ENCODE assay signal across 11 mouse cellular contexts in genomic region chr1:39312345-39312967, GRCm38 (mm10). TPM values are rescaled to one million over a fixed set of nuclear protein-coding genes. Genes with fewer than 3 reads are reported as not detected.
DNase-seq lines count a peak whose midpoint lies in the region; ATAC-seq and TF ChIP-seq lines count a peak whose summit lies in the region.
"Had no signal": no experiment of that assay in that cellular context is flagged by ENCODE, and none has a peak within 500 bp of the region (broad histone marks: within the 10 kb centered on the region; RNA-seq: fewer than 3 reads in every experiment).

No protein-coding gene starts in this region.

- peaks cover 5% of the 10 kb centered on the region; the same call in 1 of the 2 replicates for H3K4me1 ChIP-seq in lung, postnatal 0 days (ENCODE audit: insufficient read depth, low read depth, low read length)
- H3K4me1 ChIP-seq in embryonic facial prominence, embryonic 13.5 days: peaks cover 37% of the 10 kb centered on the region
- H3K4me1 ChIP-seq in hindbrain, embryonic 14.5 days (replicated peaks; ENCODE audit: control insufficient read depth, insufficient read depth, low read length): no peaks in the 10 kb centered on the region; the same call in 1 of the 2 replicates
- peaks cover 15% of the 10 kb centered on the region for H3K4me1 ChIP-seq in neural tube, embryonic 15.5 days
- no peaks in the 10 kb centered on the region for H3K4me1 ChIP-seq in liver, embryonic 12.5 days

- no peaks in the 10 kb centered on the region for H3K9me3 ChIP-seq in lung, postnatal 0 days (ENCODE audit: low read length)
- no peaks in the 10 kb centered on the region for H3K9me3 ChIP-seq in embryonic facial prominence, embryonic 13.5 days
- no peaks in the 10 kb centered on the region for H3K9me3 ChIP-seq in hindbrain, embryonic 14.5 days (ENCODE audit: control insufficient read depth, low read length)
- no peaks in the 10 kb centered on the region for H3K9me3 ChIP-seq in neural tube, embryonic 15.5 days (replicated peaks)
- no peaks in the 10 kb centered on the region for H3K9me3 ChIP-seq in liver, embryonic 12.5 days (replicated peaks)

- no peaks in the 10 kb centered on the region for H3K36me3 ChIP-seq in lung, postnatal 0 days (ENCODE audit: insufficient read depth, low read length)
- no peaks in the 10 kb centered on the region for H3K36me3 ChIP-seq in embryonic facial prominence, embryonic 13.5 days
- H3K36me3 ChIP-seq in hindbrain, embryonic 14.5 days (replicated peaks; ENCODE audit: control insufficient read depth, insufficient read depth): no peaks in the 10 kb centered on the region
- no peaks in the 10 kb centered on the region for H3K36me3 ChIP-seq in neural tube, embryonic 15.5 days
- no peaks in the 10 kb centered on the region for H3K36me3 ChIP-seq in liver, embryonic 12.5 days

- no peak for TF ChIP-seq EP300 in lung, postnatal 0 days (IDR thresholded peaks at IDR 0.05)

- no peak overlapping the region for H3K4me3 ChIP-seq in lung, postnatal 0 days (ENCODE audit: low read depth, low read length)
- no peak overlapping the region for H3K4me3 ChIP-seq in embryonic facial prominence, embryonic 13.5 days
- no peak overlapping the region for H3K4me3 ChIP-seq in hindbrain, embryonic 14.5 days (replicated peaks; ENCODE audit: low read length)
- no peak overlapping the region for H3K4me3 ChIP-seq in neural tube, embryonic 15.5 days (replicated peaks)
- H3K4me3 ChIP-seq in liver, embryonic 12.5 days: no peak overlapping the region

- intact Hi-C loops in left cerebral cortex, postnatal 14 days (cut with DNase I): no loop called here

- peak overlapping the region; percentile 21; the same call in 1 of the 2 replicates for H3K27ac ChIP-seq in lung, postnatal 0 days (ENCODE audit: low read length)
- H3K27ac ChIP-seq in embryonic facial prominence, embryonic 13.5 days: peak overlapping the region; percentile 73
- no peak overlapping the region for H3K27ac ChIP-seq in hindbrain, embryonic 14.5 days
- H3K27ac ChIP-seq in neural tube, embryonic 15.5 days (replicated peaks): peak overlapping the region; percentile 56
- no peak overlapping the region for H3K27ac ChIP-seq in liver, embryonic 12.5 days

- DNase-seq in lung, postnatal 0 days (ENCODE audit: low spot score): no peak
- no peak for DNase-seq in lung, postnatal 10 days
- DNase-seq in hindbrain, embryonic 14.5 days (ENCODE audit: low spot score): no peak
- no peak for DNase-seq in left cerebral cortex, postnatal 14 days (ENCODE audit: low spot score in 2 of 2)
- DNase-seq in cerebellum, adult 18-20 months: no peak
- DNase-seq: kidney, postnatal 25 days; left cerebral cortex, postnatal 4 days; lung, postnatal 36 days had no signal

- no peak overlapping the region for H3K4me2 ChIP-seq in lung, postnatal 0 days (replicated peaks; ENCODE audit: low read depth, low read length)
- peak overlapping the region; percentile 45 for H3K4me2 ChIP-seq in embryonic facial prominence, embryonic 13.5 days
- H3K4me2 ChIP-seq in hindbrain, embryonic 14.5 days (replicated peaks): peak overlapping the region; percentile 29
- H3K4me2 ChIP-seq in neural tube, embryonic 15.5 days: peak overlapping the region; percentile 34
- no peak overlapping the region for H3K4me2 ChIP-seq in liver, embryonic 12.5 days

- 85% methylated on average over 25 of the region's 25 CpGs for WGBS in lung, postnatal 0 days
- 21% methylated on average over 25 of the region's 25 CpGs for WGBS in embryonic facial prominence, embryonic 13.5 days
- WGBS in hindbrain, embryonic 14.5 days: 51% methylated on average over 25 of the region's 25 CpGs
- WGBS in neural tube, embryonic 15.5 days: 27% methylated on average over 25 of the region's 25 CpGs
- 79% methylated on average over 25 of the region's 25 CpGs for WGBS in liver, embryonic 12.5 days (ENCODE audit: insufficient replicate concordance)

- no peaks in the 10 kb centered on the region for H3K27me3 ChIP-seq in lung, postnatal 0 days (replicated peaks; ENCODE audit: insufficient read depth, low read length)
- peaks cover 25% of the 10 kb centered on the region for H3K27me3 ChIP-seq in embryonic facial prominence, embryonic 13.5 days
- H3K27me3 ChIP-seq in hindbrain, embryonic 14.5 days (ENCODE audit: control insufficient read depth, insufficient read depth, low read length): no peaks in the 10 kb centered on the region; the same call in 1 of the 2 replicates
- no peaks in the 10 kb centered on the region for H3K27me3 ChIP-seq in neural tube, embryonic 15.5 days (replicated peaks)
- no peaks in the 10 kb centered on the region for H3K27me3 ChIP-seq in liver, embryonic 12.5 days (replicated peaks)

- TF ChIP-seq CTCF in lung, postnatal 0 days (IDR thresholded peaks at IDR 0.05): no peak

- H3K9ac ChIP-seq in lung, postnatal 0 days (replicated peaks; ENCODE audit: low read depth): no peak overlapping the region
- no peak overlapping the region for H3K9ac ChIP-seq in embryonic facial prominence, embryonic 13.5 days
- no peak overlapping the region for H3K9ac ChIP-seq in hindbrain, embryonic 14.5 days
- no peak overlapping the region for H3K9ac ChIP-seq in neural tube, embryonic 15.5 days (replicated peaks)
- no peak overlapping the region for H3K9ac ChIP-seq in liver, embryonic 12.5 days

- no peak for ATAC-seq in lung, postnatal 0 days
- ATAC-seq in embryonic facial prominence, embryonic 13.5 days (ENCODE audit: insufficient number of reproducible peaks, insufficient read depth, low FRiP score, low TSS enrichment, low read depth): peak; percentile 66; the same call in 1 of the 2 replicates
- ATAC-seq in hindbrain, embryonic 14.5 days (ENCODE audit: low FRiP score): peak; percentile 21; the same call in 1 of the 2 replicates
- peak; percentile 67 for ATAC-seq in neural tube, embryonic 15.5 days (ENCODE audit: low FRiP score)
- no peak for ATAC-seq in liver, embryonic 12.5 days

RNA-seq across cellular contexts. Expression of gene Rpl31, which starts 55.2 kb away (rescaled TPM):
- 379 and 423 TPM in 2 replicates for polyA plus RNA-seq in lung, postnatal 0 days (2015; fragmentation: Nextera tagmentation; extraction: Ambion mirVana)
- 583 and 635 TPM in 2 replicates for polyA plus RNA-seq in embryonic facial prominence, embryonic 13.5 days (2015; fragmentation: Nextera tagmentation; extraction: Ambion mirVana)
- polyA plus RNA-seq in hindbrain, embryonic 14.5 days (2014; fragmentation: Nextera tagmentation; extraction: Ambion mirVana): 356 and 445 TPM in 2 replicates
- 329 and 348 TPM in 2 replicates for polyA plus RNA-seq in neural tube, embryonic 15.5 days (2015; fragmentation: Nextera tagmentation; extraction: Ambion mirVana)
- 100 to 1,000 TPM; 398 to 437 TPM for total RNA-seq in left cerebral cortex, postnatal 14 days (2021)
- polyA plus RNA-seq in liver, embryonic 12.5 days (2016; fragmentation: Nextera tagmentation; extraction: Ambion mirVana): 511 and 538 TPM in 2 replicates

Comparison
In these comparisons a context has a peak if more than half of its experiments do, and no peak if none do; other contexts are left out.
1. ATAC-seq: peak in embryonic facial prominence, embryonic 13.5 days (single experiment), hindbrain, embryonic 14.5 days (single experiment) and neural tube, embryonic 15.5 days (single experiment); none in lung, postnatal 0 days (single experiment) and liver, embryonic 12.5 days (single experiment).
2. H3K27ac ChIP-seq: peak in lung, postnatal 0 days (single experiment), embryonic facial prominence, embryonic 13.5 days (single experiment) and neural tube, embryonic 15.5 days (single experiment); none in hindbrain, embryonic 14.5 days (single experiment) and liver, embryonic 12.5 days (single experiment).
3. H3K4me2 ChIP-seq: peak in embryonic facial prominence, embryonic 13.5 days (single experiment), hindbrain, embryonic 14.5 days (single experiment) and neural tube, embryonic 15.5 days (single experiment); none in lung, postnatal 0 days (single experiment) and liver, embryonic 12.5 days (single experiment).